Mouse (Mus musculus) MEL (cell line): ENCODE measurements around the gene Me1.

Experiments
- CHD2 ChIP-seq: IDR thresholded peaks from 2 replicates; pipeline ENCODE4 v1.6.1; 2011; ENCODE audit warnings: low read length, improper control_type of control experiment
- EP300 ChIP-seq, 2 experiments: IDR thresholded peaks; 2 replicates each; pipeline ENCODE4 v1.6.1; 2011; ENCODE audit warnings: improper control_type of control experiment in 2 of 2, low read length in 2 of 2, low read depth in 1 of 2, mild to moderate bottlenecking in 1 of 2
- GATA1 ChIP-seq: IDR thresholded peaks from 2 replicates; pipeline ENCODE4 v1.6.1; 2011; ENCODE audit warnings: low read depth, low read length, improper control_type of control experiment
- MAFK ChIP-seq: IDR thresholded peaks from 2 replicates; pipeline ENCODE4 v1.6.1; 2011; ENCODE audit warnings: low read depth, mild to moderate bottlenecking, low read length, improper control_type of control experiment, borderline replicate concordance
- POLR2A ChIP-seq, 2 experiments: IDR thresholded peaks; 2 replicates each; pipeline ENCODE4 v1.6.1; 2011 to 2012; ENCODE audit warnings: low read length in 2 of 2, mild to moderate bottlenecking in 2 of 2, control low read depth in 1 of 2, improper control_type of control experiment in 1 of 2, low read depth in 1 of 2, moderate library complexity in 1 of 2; ENCODE audit not compliant: control insufficient read depth in 1 of 2, insufficient read depth in 1 of 2, poor library complexity in 1 of 2
- SIN3A ChIP-seq: IDR thresholded peaks from 2 replicates; pipeline ENCODE4 v1.6.1; 2012; ENCODE audit warnings: low read length, improper control_type of control experiment, inconsistent platforms
- TBP ChIP-seq: IDR thresholded peaks from 2 replicates; pipeline ENCODE4 v1.8.0; 2011; ENCODE audit warnings: low read depth, low read length, improper control_type of control experiment

DNA sequence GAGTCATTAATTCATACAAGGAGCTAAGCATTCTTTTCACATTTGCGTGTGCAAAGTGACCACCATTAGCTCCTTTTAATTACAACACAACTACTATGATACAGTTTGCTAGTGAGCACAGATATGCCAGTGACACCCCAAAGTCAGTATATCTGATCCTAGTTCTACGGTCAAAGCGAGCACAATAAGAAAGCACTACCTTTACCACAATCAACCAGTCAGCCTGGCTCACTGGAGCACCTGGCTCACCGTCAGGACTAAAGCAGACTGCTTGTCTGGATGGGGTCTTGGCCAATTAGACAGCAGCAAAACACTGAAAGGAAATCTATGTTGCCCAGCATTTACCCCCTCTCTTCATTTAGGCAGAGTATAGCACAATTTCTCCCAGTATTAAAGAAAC lies 83.7 kb downstream of the Me1 start:
- TF ChIP-seq CHD2, result no peak
- TF ChIP-seq GATA1, result no peak
- TF ChIP-seq POLR2A (IDR thresholded peaks at IDR 0.05; ENCODE audit: control insufficient read depth in 1 of 2, insufficient read depth in 1 of 2, low read depth in 1 of 2, low read length in 2 of 2, poor library complexity in 1 of 2), result no peak
- no peak for TF ChIP-seq EP300 (IDR thresholded peaks at IDR 0.05; ENCODE audit: low read depth in 1 of 2, low read length in 2 of 2)
- TF ChIP-seq MAFK, result no peak
- no peak for TF ChIP-seq SIN3A
- no peak for TF ChIP-seq TBP
